Mouse (Mus musculus) forebrain, embryonic 12.5 days (tissue): ENCODE measurements around the gene Glg1. TPM values are rescaled to one million over a fixed set of nuclear protein-coding genes. Genes with fewer than 3 reads are reported as not detected.

ENCODE experiments used
- ATAC-seq: fragments of 200-750 bp; cut with Nextera tagmentation; 2 replicates; pipeline ENCODE4 v1.8.0; 2017; ENCODE audit warnings: moderate TSS enrichment; ENCODE audit not compliant: low FRiP score
- H3K27ac ChIP-seq: fragments of 300-500 bp; sonication (generic); 2 replicates; pipeline ENCODE4 v1.5.1; 2016; ENCODE audit warnings: mild to moderate bottlenecking
- H3K27me3 ChIP-seq: fragments of 300-500 bp; sonication (generic); 2 replicates; pipeline ENCODE4 v1.6.1; 2016; ENCODE audit warnings: mild to moderate bottlenecking
- H3K36me3 ChIP-seq: fragments of 300-500 bp; sonication (generic); replicated peaks from 2 replicates; pipeline ENCODE4 v1.6.1; 2016; ENCODE audit warnings: mild to moderate bottlenecking
- H3K4me1 ChIP-seq: fragments of 300-500 bp; sonication (generic); 2 replicates; pipeline ENCODE4 v1.6.1; 2016
- H3K4me2 ChIP-seq: fragments of 300-500 bp; sonication (generic); 2 replicates; pipeline ENCODE4 v1.6.1; 2016; ENCODE audit warnings: mild to moderate bottlenecking, moderate library complexity
- H3K4me3 ChIP-seq: fragments of 300-500 bp; sonication (generic); replicated peaks from 2 replicates; pipeline ENCODE4 v1.5.1; 2016; ENCODE audit warnings: mild to moderate bottlenecking
- H3K9ac ChIP-seq: fragments of 300-500 bp; sonication (generic); 2 replicates; pipeline ENCODE4 v1.6.1; 2016; ENCODE audit warnings: mild to moderate bottlenecking
- H3K9me3 ChIP-seq: fragments of 300-500 bp; sonication (generic); 2 replicates; pipeline ENCODE4 v1.6.1; 2016
- WGBS: fragments of 180-500 bp; shearing (Covaris S2); methylation state at CpG from one replicate; pipeline ENCODE4 v1.1.7; 2016; 5-methylcytosine and 5-hydroxymethylcytosine counted together
- polyA plus RNA-seq: library from polyadenylated mRNA; unstranded; fragments of >200 nt; fragmentation: Nextera tagmentation; extraction: Ambion mirVana; gene quantifications from 2 replicates; pipeline ENCODE4 v1.2.1, GENCODE M21; 2016

Gene Glg1
- polyA plus RNA-seq, 1 experiment from 2014 or later: 83.6 TPM

- ATAC-seq: no peak
- H3K4me1 ChIP-seq: no peaks in the 10 kb centered on the region
- no peak overlapping the region for H3K4me2 ChIP-seq
- H3K27me3 ChIP-seq: no peaks in the 10 kb centered on the region
- no peak overlapping the region for H3K27ac ChIP-seq
- 90% methylated on average over 4 of the region's 4 CpGs for WGBS
- H3K9ac ChIP-seq: no peak overlapping the region
- H3K9me3 ChIP-seq: no peaks in the 10 kb centered on the region
- H3K4me3 ChIP-seq: no peak overlapping the region
- no peaks in the 10 kb centered on the region for H3K36me3 ChIP-seq
Measured at GRCm38 (mm10) chr8:111246287-111246830, 12.7 kb downstream of the Glg1 start.

DNA sequence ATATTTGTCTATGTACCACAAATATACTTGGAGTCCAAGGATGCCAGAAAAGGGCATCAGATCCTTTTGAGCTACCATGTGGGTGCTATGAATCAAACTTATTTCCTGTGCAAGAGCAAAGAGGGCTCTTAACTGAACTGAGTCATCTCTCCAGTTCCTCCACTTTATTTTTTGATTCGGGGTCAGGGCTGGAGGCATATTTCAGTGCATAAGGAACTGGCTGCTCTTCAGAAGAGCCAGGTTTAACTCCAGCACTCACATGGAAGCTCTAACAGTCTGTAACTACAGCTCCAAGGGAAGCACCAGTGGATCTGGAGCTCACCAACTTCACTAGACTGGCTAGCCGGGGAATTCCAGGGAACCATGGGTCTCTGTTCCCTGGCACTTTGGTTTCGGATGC lies 21.7 kb downstream of the Glg1 start:
- Histone ChIP-seq H3K36me3 (no peaks in the 10 kb centered on the region), H3K4me1 (peaks cover 3% of the 10 kb centered on the region; the same call in 1 of the 2 replicates), H3K9ac (no peak overlapping the region), H3K27ac (no peak overlapping the region), H3K9me3 (no peaks in the 10 kb centered on the region), H3K27me3 (no peaks in the 10 kb centered on the region), H3K4me2 (no peak overlapping the region), H3K4me3 (no peak overlapping the region)
- 81% methylated on average over 3 of the region's 3 CpGs for WGBS
- no peak for ATAC-seq

- Histone ChIP-seq H3K9me3 (no peaks in the 10 kb centered on the region), H3K27me3 (no peaks in the 10 kb centered on the region), H3K4me2 (no peak overlapping the region), H3K4me1 (peaks cover 3% of the 10 kb centered on the region; the same call in 1 of the 2 replicates), H3K9ac (no peak overlapping the region), H3K27ac (no peak overlapping the region), H3K36me3 (no peaks in the 10 kb centered on the region), H3K4me3 (no peak overlapping the region)
- no peak for ATAC-seq
- WGBS: 90% methylated on average over 2 of the region's 2 CpGs
Measured at GRCm38 (mm10) chr8:111233730-111234129, 25.3 kb downstream of the Glg1 start.

DNA sequence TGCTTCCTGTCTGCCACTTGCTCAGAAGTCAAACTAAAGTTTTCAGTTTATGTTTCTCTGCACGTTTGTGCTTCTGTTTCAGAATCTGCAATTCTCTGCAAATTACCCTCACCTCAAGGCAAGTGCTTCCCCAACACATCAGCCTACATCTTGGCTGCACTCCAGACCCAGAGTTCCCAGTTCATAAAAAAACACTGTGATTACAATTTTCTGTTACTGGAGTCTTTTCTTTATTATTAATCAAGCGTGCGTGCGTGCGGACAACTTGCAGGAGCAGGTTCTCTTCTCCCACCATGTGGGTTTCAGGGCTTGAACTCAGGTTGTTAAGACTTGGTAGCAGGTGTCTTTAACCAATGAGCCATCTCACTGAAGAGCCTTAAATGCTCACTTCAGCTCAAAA lies 34.9 kb downstream of the Glg1 start:
- Histone ChIP-seq H3K36me3 (no peaks in the 10 kb centered on the region), H3K4me3 (no peak overlapping the region), H3K27me3 (no peaks in the 10 kb centered on the region), H3K4me1 (peaks cover 6% of the 10 kb centered on the region; the same call in 1 of the 2 replicates), H3K9ac (no peak overlapping the region), H3K27ac (0 out of 2 replicates have a peak overlapping the region, but pooled peaks have one; percentile 21), H3K4me2 (no peak overlapping the region), H3K9me3 (no peaks in the 10 kb centered on the region)
- WGBS: 57% methylated on average over 5 of the region's 5 CpGs
- ATAC-seq: no peak

- WGBS: 82% methylated on average over 3 of the region's 3 CpGs
- H3K4me2 ChIP-seq: no peak overlapping the region
- H3K36me3 ChIP-seq: no peaks in the 10 kb centered on the region
- no peaks in the 10 kb centered on the region for H3K27me3 ChIP-seq
- no peak for ATAC-seq
- H3K9ac ChIP-seq: no peak overlapping the region
- H3K4me1 ChIP-seq: no peaks in the 10 kb centered on the region
- no peak overlapping the region for H3K27ac ChIP-seq
- H3K9me3 ChIP-seq: no peaks in the 10 kb centered on the region
- H3K4me3 ChIP-seq: no peak overlapping the region
Measured at GRCm38 (mm10) chr8:111218107-111218506, 40.9 kb downstream of the Glg1 start.

DNA sequence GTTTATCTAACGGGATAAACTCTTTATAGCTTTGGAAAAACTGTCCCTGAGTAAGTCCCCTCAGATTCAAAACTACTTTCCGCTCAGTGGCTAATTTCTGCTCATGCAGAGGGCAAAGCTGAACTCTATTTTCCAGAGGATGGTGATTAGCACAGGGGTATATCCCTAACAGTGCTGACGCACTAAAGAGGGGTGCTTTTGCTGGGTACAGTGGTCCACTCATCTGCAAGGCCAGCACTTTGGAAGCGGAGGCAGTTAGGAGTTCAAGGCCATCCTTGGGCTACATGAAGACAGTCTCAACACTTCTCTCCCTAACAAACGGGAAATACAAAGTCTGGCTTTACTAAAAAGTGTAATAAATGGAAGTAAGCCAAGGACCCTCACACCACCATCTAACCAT lies 45.6 kb downstream of the Glg1 start:
- Histone ChIP-seq H3K9me3 (no peaks in the 10 kb centered on the region), H3K27ac (no peak overlapping the region), H3K4me3 (no peak overlapping the region), H3K27me3 (no peaks in the 10 kb centered on the region), H3K4me1 (no peaks in the 10 kb centered on the region), H3K36me3 (no peaks in the 10 kb centered on the region), H3K4me2 (no peak overlapping the region), H3K9ac (no peak overlapping the region)
- ATAC-seq: no peak
- WGBS: 90% methylated on average over 5 of the region's 5 CpGs

DNA sequence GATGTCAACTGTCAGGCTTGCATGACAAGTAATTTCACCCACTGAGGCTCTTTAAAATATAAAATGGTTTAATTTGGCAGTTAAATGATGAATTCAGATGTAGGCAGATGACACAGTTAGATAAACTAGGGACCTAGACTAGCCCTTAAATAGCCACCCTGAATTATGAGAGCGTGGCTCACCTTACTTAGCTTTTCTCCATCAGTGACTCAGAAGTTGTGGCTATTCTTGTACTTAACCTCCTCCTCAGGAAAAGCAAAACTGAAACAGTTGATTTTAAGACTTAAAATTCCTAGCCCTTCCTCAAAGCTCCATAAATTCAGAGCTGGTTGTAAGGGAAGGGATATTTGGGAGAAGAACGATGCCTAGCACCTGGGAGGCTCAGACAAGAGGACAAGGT lies 47.8 kb downstream of the Glg1 start:
- Histone ChIP-seq H3K9me3 (no peaks in the 10 kb centered on the region), H3K4me1 (no peaks in the 10 kb centered on the region), H3K4me2 (no peak overlapping the region), H3K4me3 (no peak overlapping the region), H3K9ac (no peak overlapping the region), H3K36me3 (no peaks in the 10 kb centered on the region), H3K27me3 (no peaks in the 10 kb centered on the region), H3K27ac (no peak overlapping the region)
- WGBS: 97% methylated on average over 2 of the region's 2 CpGs
- ATAC-seq: no peak

DNA sequence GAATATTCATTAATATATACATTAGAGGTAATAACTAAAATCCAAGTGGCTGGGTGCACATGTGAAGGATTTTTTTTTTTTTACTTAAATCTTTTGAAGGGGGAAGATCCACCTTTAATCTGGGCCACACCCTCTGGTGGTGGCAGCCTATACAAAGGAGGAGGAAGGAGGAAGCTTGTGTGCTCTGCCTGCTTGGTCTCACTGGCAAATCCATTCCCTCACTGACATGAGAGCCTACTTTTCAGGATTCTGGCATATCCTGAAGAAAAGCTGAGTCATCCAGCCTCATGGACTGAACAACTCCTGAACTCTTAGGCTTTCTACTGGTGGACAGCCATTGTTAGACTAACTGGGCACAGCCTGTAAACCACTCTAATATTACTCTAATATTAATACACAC lies 49.1 kb downstream of the Glg1 start:
- ATAC-seq: no peak
- Histone ChIP-seq H3K9me3 (no peaks in the 10 kb centered on the region), H3K9ac (no peak overlapping the region), H3K4me1 (no peaks in the 10 kb centered on the region), H3K36me3 (no peaks in the 10 kb centered on the region), H3K27me3 (no peaks in the 10 kb centered on the region), H3K4me2 (no peak overlapping the region), H3K27ac (no peak overlapping the region), H3K4me3 (no peak overlapping the region)

GRCm38 (mm10) chr8:111206321-111206720 lies 52.7 kb downstream of the Glg1 start:
- H3K4me3 ChIP-seq: no peak overlapping the region
- H3K4me2 ChIP-seq: no peak overlapping the region
- no peaks in the 10 kb centered on the region for H3K9me3 ChIP-seq
- no peaks in the 10 kb centered on the region for H3K27me3 ChIP-seq
- no peak for ATAC-seq
- H3K36me3 ChIP-seq: no peaks in the 10 kb centered on the region
- H3K9ac ChIP-seq: no peak overlapping the region
- no peak overlapping the region for H3K27ac ChIP-seq
- 85% methylated on average over 6 of the region's 6 CpGs for WGBS
- H3K4me1 ChIP-seq: no peaks in the 10 kb centered on the region

- Histone ChIP-seq H3K4me1 (no peaks in the 10 kb centered on the region), H3K27me3 (no peaks in the 10 kb centered on the region), H3K27ac (no peak overlapping the region), H3K36me3 (no peaks in the 10 kb centered on the region), H3K4me3 (no peak overlapping the region), H3K9ac (no peak overlapping the region), H3K9me3 (no peaks in the 10 kb centered on the region), H3K4me2 (no peak overlapping the region)
- WGBS: 91% methylated on average over 6 of the region's 6 CpGs
- ATAC-seq: no peak
Measured at GRCm38 (mm10) chr8:111205033-111205432, 54.0 kb downstream of the Glg1 start.

DNA sequence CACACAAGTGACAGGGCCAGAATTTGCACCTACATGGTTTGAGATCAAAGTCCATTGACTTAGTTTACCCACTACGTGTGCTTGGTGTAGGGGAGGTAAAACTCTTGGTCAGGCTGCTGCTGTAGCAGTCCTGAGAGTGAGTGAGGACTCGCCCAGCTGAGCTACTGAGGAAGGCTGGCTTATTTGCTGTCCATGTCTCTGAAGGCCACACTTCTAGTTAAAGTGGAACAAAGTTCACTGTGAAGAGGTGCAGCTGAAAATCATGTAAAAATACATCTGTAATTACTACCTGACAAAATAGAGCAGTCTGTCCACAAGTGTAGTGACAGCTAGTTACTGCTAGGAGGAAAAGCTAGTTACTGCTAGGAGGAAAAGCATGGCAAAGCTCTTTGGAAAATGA lies 55.7 kb downstream of the Glg1 start:
- ATAC-seq: no peak
- Histone ChIP-seq H3K9ac (no peak overlapping the region), H3K36me3 (no peaks in the 10 kb centered on the region; the same call in 1 of the 2 replicates), H3K27me3 (no peaks in the 10 kb centered on the region), H3K9me3 (no peaks in the 10 kb centered on the region), H3K27ac (no peak overlapping the region), H3K4me3 (no peak overlapping the region), H3K4me1 (no peaks in the 10 kb centered on the region), H3K4me2 (no peak overlapping the region)
- WGBS: 92% methylated on average over 2 of the region's 2 CpGs

DNA sequence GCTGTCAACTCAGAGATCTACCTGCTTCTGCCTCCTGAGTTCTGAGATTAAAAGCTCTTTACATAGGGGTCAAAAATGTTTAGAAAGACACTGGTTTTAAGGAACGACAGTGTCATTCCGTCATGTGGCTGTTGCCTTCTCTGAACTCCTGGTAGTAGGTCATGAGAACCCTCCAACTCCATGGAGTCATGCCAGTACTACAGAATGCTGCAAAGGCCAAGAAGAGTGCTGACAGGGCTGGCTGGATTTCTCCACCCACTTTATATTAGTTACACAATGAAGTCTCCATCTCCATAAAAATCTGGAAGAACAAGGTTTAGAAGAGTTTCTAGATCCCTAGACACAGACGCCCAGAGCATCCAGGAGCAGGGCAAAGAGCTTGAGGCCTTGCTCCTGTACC lies 61.0 kb downstream of the Glg1 start:
- no peak overlapping the region for H3K4me3 ChIP-seq
- peaks cover 31% of the 10 kb centered on the region for H3K36me3 ChIP-seq
- ATAC-seq: no peak
- WGBS: 92% methylated on average over 3 of the region's 3 CpGs
- no peaks in the 10 kb centered on the region for H3K27me3 ChIP-seq
- H3K9me3 ChIP-seq: no peaks in the 10 kb centered on the region
- no peak overlapping the region for H3K27ac ChIP-seq
- no peak overlapping the region for H3K9ac ChIP-seq
- H3K4me2 ChIP-seq: no peak overlapping the region
- H3K4me1 ChIP-seq: no peaks in the 10 kb centered on the region

- Histone ChIP-seq H3K9me3 (no peaks in the 10 kb centered on the region), H3K27ac (no peak overlapping the region), H3K4me1 (no peaks in the 10 kb centered on the region), H3K36me3 (peaks cover 43% of the 10 kb centered on the region), H3K27me3 (no peaks in the 10 kb centered on the region), H3K4me3 (no peak overlapping the region), H3K9ac (no peak overlapping the region), H3K4me2 (no peak overlapping the region)
- no peak for ATAC-seq
Measured at GRCm38 (mm10) chr8:111196181-111196580, 62.8 kb downstream of the Glg1 start.
